Mouse (Mus musculus): ENCODE data around the gene Chmp2a. TPM values are rescaled to one million over a fixed set of nuclear protein-coding genes. Genes with fewer than 3 reads are reported as not detected.

Gene Chmp2a
- polyA plus RNA-seq, 1 experiment = 264 TPM

DNA sequence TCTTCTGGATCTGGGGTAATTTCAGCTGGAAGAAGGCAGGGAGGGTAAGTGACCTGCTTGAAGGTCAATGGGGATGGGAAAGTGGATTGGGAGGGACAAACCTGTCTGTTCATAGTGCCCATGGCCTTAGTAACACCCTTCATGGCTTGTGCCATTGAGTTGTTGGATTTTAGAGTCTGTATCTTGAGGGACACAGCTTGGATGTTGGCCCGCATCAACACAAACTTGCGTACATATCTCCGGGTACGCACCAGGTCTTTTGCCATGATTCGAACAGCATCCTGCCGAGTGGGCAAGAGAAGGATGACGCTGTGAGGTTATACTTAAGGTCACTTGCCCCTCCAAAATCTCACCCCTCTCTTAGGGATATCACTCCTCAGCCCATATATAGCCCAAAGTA, 2.1 kb downstream of the Chmp2a start:
- DNase-seq = peak in 1 of 2 experiments; percentile 14
- H3K4me1 ChIP-seq (ENCODE audit: control insufficient read depth, insufficient read depth, low read length) = peaks cover 3% of the 10 kb centered on the region
- TF ChIP-seq CTCF (IDR thresholded peaks at IDR 0.05; ENCODE audit: borderline replicate concordance, insufficient read depth, low read depth, low read length) (no peak), POLR2A (IDR thresholded peaks at IDR 0.05; ENCODE audit: borderline replicate concordance, insufficient read depth, low read length) (no peak)
- no peak overlapping the region for H3K27ac ChIP-seq (ENCODE audit: insufficient read depth, low read length)
- no peak overlapping the region for H3K4me3 ChIP-seq (replicated peaks; ENCODE audit: insufficient read depth, low read depth, low read length)
- H3K27me3 ChIP-seq (ENCODE audit: control insufficient read depth, insufficient read depth, low read length) = no peaks in the 10 kb centered on the region
- 84% methylated on average over 7 of the region's 7 CpGs for WGBS

DNA sequence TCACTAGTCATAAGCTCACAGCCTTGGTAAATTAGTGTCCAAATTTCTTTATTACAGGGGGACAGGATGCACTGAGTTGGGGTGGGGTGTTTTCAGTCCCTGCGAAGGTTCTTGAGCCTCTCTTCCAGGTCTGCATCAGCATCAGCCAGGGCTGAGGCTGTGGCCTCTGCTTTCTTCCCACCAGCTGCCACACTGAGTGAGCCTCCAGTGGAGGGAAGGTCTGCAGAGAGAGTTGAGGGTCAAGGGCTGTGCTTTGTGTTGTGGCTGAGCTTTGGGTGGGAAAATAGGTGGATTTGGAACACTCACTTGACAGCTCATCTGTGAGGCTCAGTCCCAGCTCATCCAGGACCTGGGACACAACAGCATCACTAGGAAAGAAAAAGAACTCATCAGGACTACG, 2.6 kb downstream of the Chmp2a start:
- WGBS = 83% methylated on average over 2 of the region's 2 CpGs

DNA sequence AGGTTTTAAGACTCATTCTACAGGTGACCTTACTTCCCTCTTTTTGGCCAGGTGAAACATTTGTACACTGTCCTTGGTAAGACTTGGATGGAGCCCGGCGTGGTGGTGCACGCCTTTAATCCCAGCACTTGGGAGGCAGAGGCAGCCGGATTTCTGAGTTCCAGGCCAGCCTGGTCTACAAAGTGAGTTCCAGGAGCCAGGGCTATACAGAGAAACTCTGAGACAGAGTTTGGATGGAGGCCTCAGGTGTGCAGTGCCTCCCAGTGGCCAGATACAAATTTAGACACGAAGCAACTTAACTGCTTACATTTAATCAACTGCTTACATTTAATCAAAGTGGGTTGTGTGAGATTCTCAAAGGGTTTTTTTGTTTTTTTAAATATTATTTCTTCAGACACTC, 3.5 kb downstream of the Chmp2a start:
- no peaks in the 10 kb centered on the region for H3K27me3 ChIP-seq (ENCODE audit: control insufficient read depth, insufficient read depth, low read length)
- WGBS = 56% methylated on average over 5 of the region's 5 CpGs
- H3K4me1 ChIP-seq (ENCODE audit: control insufficient read depth, insufficient read depth, low read length) = peaks cover 3% of the 10 kb centered on the region
- no peak for TF ChIP-seq POLR2A (IDR thresholded peaks at IDR 0.05; ENCODE audit: borderline replicate concordance, insufficient read depth, low read length)
- TF ChIP-seq CTCF (IDR thresholded peaks at IDR 0.05; ENCODE audit: borderline replicate concordance, insufficient read depth, low read depth, low read length) = peak; percentile 28; the same call in 1 of the 2 replicates
- peak in 1 of 2 experiments; percentile 20 for DNase-seq
- H3K4me3 ChIP-seq (replicated peaks; ENCODE audit: insufficient read depth, low read depth, low read length) = no peak overlapping the region
- no peak overlapping the region for H3K27ac ChIP-seq (ENCODE audit: insufficient read depth, low read length)

More for the DNA sequence above, 2.6 kb downstream of the Chmp2a start:
- Histone ChIP-seq H3K4me1 (ENCODE audit: control insufficient read depth, insufficient read depth, low read length) (peaks cover 3% of the 10 kb centered on the region), H3K4me3 (replicated peaks; ENCODE audit: insufficient read depth, low read depth, low read length) (no peak overlapping the region), H3K27ac (ENCODE audit: insufficient read depth, low read length) (no peak overlapping the region), H3K27me3 (ENCODE audit: control insufficient read depth, insufficient read depth, low read length) (no peaks in the 10 kb centered on the region)
- TF ChIP-seq POLR2A (IDR thresholded peaks at IDR 0.05; ENCODE audit: borderline replicate concordance, insufficient read depth, low read length) (no peak), CTCF (IDR thresholded peaks at IDR 0.05; ENCODE audit: borderline replicate concordance, insufficient read depth, low read depth, low read length) (no peak)
- no peak for DNase-seq

GRCm38 (mm10) chr7:13028986-13029385, 5.6 kb downstream of the Chmp2a start:
- Histone ChIP-seq H3K27ac (ENCODE audit: insufficient read depth, low read length) (no peak overlapping the region), H3K4me1 (ENCODE audit: control insufficient read depth, insufficient read depth, low read length) (peaks cover 3% of the 10 kb centered on the region), H3K27me3 (ENCODE audit: control insufficient read depth, insufficient read depth, low read length) (no peaks in the 10 kb centered on the region), H3K4me3 (replicated peaks; ENCODE audit: insufficient read depth, low read depth, low read length) (no peak overlapping the region)
- DNase-seq = no peak
- 88% methylated on average over 4 of the region's 4 CpGs for WGBS
- TF ChIP-seq POLR2A (IDR thresholded peaks at IDR 0.05; ENCODE audit: borderline replicate concordance, insufficient read depth, low read length) (no peak), CTCF (IDR thresholded peaks at IDR 0.05; ENCODE audit: borderline replicate concordance, insufficient read depth, low read depth, low read length) (no peak)

DNA sequence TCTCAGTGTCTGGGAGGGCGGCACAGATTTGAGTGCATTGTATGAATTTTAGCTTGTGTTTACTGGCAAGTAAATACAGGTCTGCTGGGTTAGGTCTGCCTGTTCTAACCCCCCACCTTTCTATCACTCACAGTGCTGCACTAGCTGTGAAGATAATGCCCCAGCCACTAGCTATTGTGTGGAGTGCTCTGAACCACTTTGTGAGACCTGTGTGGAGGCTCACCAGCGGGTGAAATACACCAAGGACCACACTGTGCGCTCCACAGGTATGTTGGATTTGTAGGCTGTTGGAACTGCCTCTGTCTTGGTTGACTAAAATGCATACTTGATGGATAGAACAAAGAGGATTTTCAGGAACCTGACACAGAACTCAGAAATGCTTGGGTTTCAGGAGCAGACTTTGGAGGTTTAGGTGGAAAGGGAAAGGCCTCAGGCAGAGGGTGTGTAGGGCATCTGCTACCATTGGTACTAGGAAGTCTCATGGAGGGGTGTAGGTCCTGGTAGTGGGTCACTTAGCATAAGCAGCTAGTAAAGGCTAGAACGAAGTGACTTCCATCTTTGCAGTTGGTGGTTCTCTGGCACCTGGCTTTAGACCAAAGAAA, 9.0 kb downstream of the Chmp2a start:
- peak in 1 of 2 experiments; percentile 18 for DNase-seq
- TF ChIP-seq CTCF (IDR thresholded peaks at IDR 0.05; ENCODE audit: borderline replicate concordance, insufficient read depth, low read depth, low read length) (no peak), POLR2A (IDR thresholded peaks at IDR 0.05; ENCODE audit: borderline replicate concordance, insufficient read depth, low read length) (no peak)
- no peaks in the 10 kb centered on the region for H3K27me3 ChIP-seq (ENCODE audit: control insufficient read depth, insufficient read depth, low read length)
- H3K4me3 ChIP-seq (replicated peaks; ENCODE audit: insufficient read depth, low read depth, low read length) = peak overlapping the region; percentile 95
- 0 out of 2 replicates have a peak, but pooled peaks cover 3% of the 10 kb centered on the region for H3K4me1 ChIP-seq (ENCODE audit: control insufficient read depth, insufficient read depth, low read length)
- peak overlapping the region; percentile 82; the same call in 1 of the 2 replicates for H3K27ac ChIP-seq (ENCODE audit: insufficient read depth, low read length)
- 14% methylated on average over 4 of the region's 4 CpGs for WGBS

- no peak for TF ChIP-seq POLR2A (IDR thresholded peaks at IDR 0.05; ENCODE audit: borderline replicate concordance, insufficient read depth, low read length)
- TF ChIP-seq CTCF (IDR thresholded peaks at IDR 0.05; ENCODE audit: borderline replicate concordance, insufficient read depth, low read depth, low read length) = no peak
- Histone ChIP-seq H3K4me1 (ENCODE audit: control insufficient read depth, insufficient read depth, low read length) (0 out of 2 replicates have a peak, but pooled peaks cover 3% of the 10 kb centered on the region), H3K27me3 (ENCODE audit: control insufficient read depth, insufficient read depth, low read length) (no peaks in the 10 kb centered on the region), H3K4me3 (replicated peaks; ENCODE audit: insufficient read depth, low read depth, low read length) (peak overlapping the region; percentile 95), H3K27ac (ENCODE audit: insufficient read depth, low read length) (peak overlapping the region; percentile 82)
- peak; percentile 82 to 83 for DNase-seq
- WGBS = under 1% methylated on average over 44 of the region's 44 CpGs
These were observed 9.8 kb downstream of the Chmp2a start for GRCm38 (mm10) chr7:13024805-13025204.

GRCm38 (mm10) chr7:13023928-13024731, 10.5 kb downstream of the Chmp2a start:
- 0 out of 2 replicates have a peak, but pooled peaks cover 3% of the 10 kb centered on the region for H3K4me1 ChIP-seq (ENCODE audit: control insufficient read depth, insufficient read depth, low read length)
- WGBS = under 1% methylated on average over 94 of the region's 95 CpGs
- H3K27me3 ChIP-seq (ENCODE audit: control insufficient read depth, insufficient read depth, low read length) = no peaks in the 10 kb centered on the region
- no peak for TF ChIP-seq CTCF (IDR thresholded peaks at IDR 0.05; ENCODE audit: borderline replicate concordance, insufficient read depth, low read depth, low read length)
- TF ChIP-seq POLR2A (IDR thresholded peaks at IDR 0.05; ENCODE audit: borderline replicate concordance, insufficient read depth, low read length) = peak; percentile 93
- DNase-seq = peak; percentile 92 to 99
- H3K4me3 ChIP-seq (replicated peaks; ENCODE audit: insufficient read depth, low read depth, low read length) = peak overlapping the region; percentile 95
- peak overlapping the region; percentile 94 for H3K27ac ChIP-seq (ENCODE audit: insufficient read depth, low read length)
